Mouse (Mus musculus) cerebellum, adult 2 months (tissue): ENCODE data around the gene Rrm2. TPM values are rescaled to one million over a fixed set of nuclear protein-coding genes. Genes with fewer than 3 reads are reported as not detected.

Source experiments
- DNase-seq, 2 experiments: peaks; one replicate each; pipeline ENCODE4 v3.0.0; 2021
- H3K27ac ChIP-seq: fragments of 200-500 bp; 2 replicates; pipeline ENCODE4 v1.5.1; 2012; ENCODE audit warnings: low read length, control low read depth, inconsistent platforms; ENCODE audit not compliant: insufficient read depth
- H3K27me3 ChIP-seq: fragments of 200-500 bp; 2 replicates; pipeline ENCODE4 v1.6.1; 2012; ENCODE audit warnings: inconsistent platforms, mild to moderate bottlenecking, low read length, moderate library complexity; ENCODE audit not compliant: control insufficient read depth, insufficient read depth
- H3K4me1 ChIP-seq: fragments of 200-500 bp; 2 replicates; pipeline ENCODE4 v1.6.1; 2011; ENCODE audit warnings: low read length; ENCODE audit not compliant: control insufficient read depth, insufficient read depth
- H3K4me3 ChIP-seq: fragments of 200-500 bp; replicated peaks from 2 replicates; pipeline ENCODE3; 2011; ENCODE audit warnings: mild to moderate bottlenecking, low read depth, low read length, control low read depth; ENCODE audit not compliant: insufficient read depth
- CTCF ChIP-seq: fragments of 200-500 bp; IDR thresholded peaks from 2 replicates; pipeline ENCODE4 v1.5.1; 2011; ENCODE audit warnings: low read depth, mild to moderate bottlenecking, control low read depth, low read length, moderate library complexity, borderline replicate concordance; ENCODE audit not compliant: insufficient read depth
- POLR2A ChIP-seq: fragments of 200-500 bp; IDR thresholded peaks from 2 replicates; pipeline ENCODE4 v1.6.1; 2011; ENCODE audit warnings: low read length, control low read depth, borderline replicate concordance; ENCODE audit not compliant: insufficient read depth
- WGBS: fragments of 180-500 bp; shearing (Covaris S2); methylation state at CpG from one replicate; pipeline ENCODE4 v1.1.7; 2018; 5-methylcytosine and 5-hydroxymethylcytosine counted together
- polyA plus RNA-seq: library from polyadenylated mRNA; depleted of rRNA; stranded (reverse); fragments of >200 nt; gene quantifications from 2 replicates; pipeline ENCODE4 v1.2.3, GENCODE M21; 2012

Gene Rrm2
- polyA plus RNA-seq, 1 experiment: 1.2 TPM

DNA sequence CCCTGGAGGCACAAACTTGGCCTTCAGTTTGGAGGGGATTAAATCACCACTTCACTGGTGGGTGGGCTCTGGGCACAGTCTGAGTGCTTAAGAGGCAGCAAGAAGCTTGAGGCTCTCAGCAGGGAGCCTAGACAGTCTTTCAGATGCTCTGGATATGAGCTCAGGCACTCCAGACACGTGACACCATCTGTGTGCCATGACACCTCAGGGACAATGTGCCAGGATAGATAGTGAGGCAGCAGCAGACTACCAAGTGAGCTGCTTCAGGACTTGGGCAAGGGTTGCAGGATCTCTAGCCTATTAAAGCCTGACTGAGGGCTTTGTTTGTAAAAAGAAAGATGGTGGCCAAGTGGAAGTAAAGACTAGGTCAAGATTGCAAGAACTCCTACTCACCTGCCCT, 36.3 kb downstream of the Rrm2 start:
- 53% methylated on average over 1 of the region's 1 CpGs for WGBS
- Histone ChIP-seq H3K4me3 (no peak overlapping the region), H3K27me3 (no peaks in the 10 kb centered on the region), H3K27ac (no peak overlapping the region), H3K4me1 (no peaks in the 10 kb centered on the region; the same call in 1 of the 2 replicates)
- no peak for DNase-seq
- no peak for TF ChIP-seq CTCF
- TF ChIP-seq POLR2A: no peak

- H3K27ac ChIP-seq: no peak overlapping the region
- 50% methylated on average over 5 of the region's 5 CpGs for WGBS
- TF ChIP-seq CTCF (no peak), POLR2A (no peak)
- DNase-seq: no peak
- H3K4me3 ChIP-seq: no peak overlapping the region
- H3K4me1 ChIP-seq: no peaks in the 10 kb centered on the region; the same call in 1 of the 2 replicates
- H3K27me3 ChIP-seq: no peaks in the 10 kb centered on the region
These were observed 38.7 kb downstream of the Rrm2 start for GRCm38 (mm10) chr12:24746579-24747296.

GRCm38 (mm10) chr12:24747297-24747696, 39.3 kb downstream of the Rrm2 start:
- no peak for DNase-seq

DNA sequence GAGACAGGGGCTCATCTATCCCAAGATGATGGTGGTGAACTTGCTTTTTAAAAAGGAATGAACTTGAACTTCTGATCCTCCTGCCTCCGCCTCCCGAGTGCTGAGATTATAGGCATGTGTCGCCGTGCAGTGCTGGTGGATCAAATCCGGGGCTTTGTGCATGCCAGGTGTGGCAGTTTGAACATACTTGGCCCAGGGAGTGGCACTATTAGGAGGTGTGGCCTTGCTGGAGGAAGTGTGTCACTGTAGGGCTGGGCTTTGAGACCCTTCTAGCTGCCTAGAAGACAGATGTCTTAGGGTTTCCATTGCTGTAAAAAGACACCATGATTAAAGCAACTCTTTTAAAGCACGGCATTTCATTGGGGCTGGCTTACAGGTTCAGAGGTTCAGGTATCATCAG, 42.5 kb downstream of the Rrm2 start:
- Histone ChIP-seq H3K4me3 (no peak overlapping the region), H3K4me1 (peaks cover 5% of the 10 kb centered on the region), H3K27me3 (no peaks in the 10 kb centered on the region), H3K27ac (no peak overlapping the region)
- TF ChIP-seq POLR2A (no peak), CTCF (no peak)
- no peak for DNase-seq
- WGBS: 88% methylated on average over 6 of the region's 6 CpGs

More at GRCm38 (mm10) chr12:24747297-24747696, 39.3 kb downstream of the Rrm2 start:
- no peak overlapping the region for H3K4me3 ChIP-seq
- WGBS: 67% methylated on average over 8 of the region's 8 CpGs
- TF ChIP-seq CTCF: no peak
- no peak for TF ChIP-seq POLR2A
- no peak overlapping the region for H3K27ac ChIP-seq
- no peaks in the 10 kb centered on the region; the same call in 1 of the 2 replicates for H3K4me1 ChIP-seq
- no peaks in the 10 kb centered on the region for H3K27me3 ChIP-seq

- Histone ChIP-seq H3K27ac (no peak overlapping the region), H3K4me1 (peaks cover 5% of the 10 kb centered on the region; the same call in 1 of the 2 replicates), H3K4me3 (no peak overlapping the region), H3K27me3 (no peaks in the 10 kb centered on the region)
- WGBS: 73% methylated on average over 4 of the region's 4 CpGs
- no peak for TF ChIP-seq CTCF
- no peak for TF ChIP-seq POLR2A
- DNase-seq: no peak
These were observed 45.6 kb downstream of the Rrm2 start for GRCm38 (mm10) chr12:24753680-24754079.

- peaks cover 5% of the 10 kb centered on the region; the same call in 1 of the 2 replicates for H3K4me1 ChIP-seq
- TF ChIP-seq CTCF (no peak), POLR2A (no peak)
- no peak overlapping the region for H3K4me3 ChIP-seq
- DNase-seq: peak; percentile 19 to 29
- 11% methylated on average over 5 of the region's 5 CpGs for WGBS
- no peaks in the 10 kb centered on the region for H3K27me3 ChIP-seq
- H3K27ac ChIP-seq: no peak overlapping the region
These were observed 46.7 kb downstream of the Rrm2 start for GRCm38 (mm10) chr12:24754693-24755092.

GRCm38 (mm10) chr12:24755471-24755870, 47.4 kb downstream of the Rrm2 start:
- no peak for DNase-seq
- no peaks in the 10 kb centered on the region for H3K27me3 ChIP-seq
- H3K4me1 ChIP-seq: peaks cover 5% of the 10 kb centered on the region; the same call in 1 of the 2 replicates
- WGBS: 89% methylated on average over 9 of the region's 9 CpGs
- H3K27ac ChIP-seq: no peak overlapping the region
- H3K4me3 ChIP-seq: no peak overlapping the region
- no peak for TF ChIP-seq POLR2A
- no peak for TF ChIP-seq CTCF

DNA sequence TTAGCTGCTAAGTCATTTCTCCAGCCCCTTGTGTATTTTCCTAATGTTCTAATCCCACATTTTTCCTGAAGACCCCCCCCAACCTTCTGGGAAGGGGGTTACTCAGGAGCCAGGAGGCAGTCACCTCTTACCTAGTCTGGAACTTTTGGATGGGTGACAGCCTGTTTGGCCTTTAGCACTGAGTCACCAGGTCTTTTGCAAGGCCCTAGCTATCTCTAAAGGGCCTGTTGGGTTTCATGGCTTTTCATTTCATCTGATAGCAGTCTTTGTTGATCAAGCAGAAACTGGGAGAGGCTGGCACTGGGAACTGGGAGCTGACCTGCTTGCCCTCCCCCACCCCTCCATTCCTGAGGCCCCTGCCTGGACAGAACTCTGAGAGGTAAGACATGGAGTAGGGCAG, 49.3 kb downstream of the Rrm2 start:
- TF ChIP-seq POLR2A (no peak), CTCF (no peak)
- H3K4me1 ChIP-seq: peaks cover 5% of the 10 kb centered on the region; the same call in 1 of the 2 replicates
- DNase-seq: no peak
- no peak overlapping the region for H3K4me3 ChIP-seq
- no peak overlapping the region for H3K27ac ChIP-seq
- H3K27me3 ChIP-seq: no peaks in the 10 kb centered on the region
